Mouse (Mus musculus) MEL (cell line): ENCODE data around the gene Lnx2. TPM values are rescaled to one million over a fixed set of nuclear protein-coding genes. Genes with fewer than 3 reads are reported as not detected.
A peak's percentile ranks its signal among the peaks of the same experiment; 100 is the strongest.

Experiments
- DNase-seq: peaks from one replicate; pipeline ENCODE4 v3.0.0; 2011; ENCODE audit warnings: low read depth, low spot score
- H3K27ac ChIP-seq: 2 replicates; pipeline ENCODE4 v1.5.1; 2012; ENCODE audit warnings: low read depth, mild to moderate bottlenecking, control low read depth, low read length, moderate library complexity; ENCODE audit not compliant: control insufficient read depth
- H3K27me3 ChIP-seq, 2 experiments: fragments of 150-350 bp in 1 of 2; sonication (generic) in 1 of 2; 2 replicates each; pipeline ENCODE4 v1.6.1; 2012; ENCODE audit warnings: low read length in 2 of 2, mild to moderate bottlenecking in 2 of 2, improper control_type of control experiment in 1 of 2, moderate library complexity in 1 of 2; ENCODE audit not compliant: insufficient read depth in 2 of 2, control insufficient read depth in 1 of 2
- H3K36me3 ChIP-seq, 2 experiments: 2 replicates each; pipeline ENCODE4 v1.6.1; 2012 to 2014; ENCODE audit warnings: low read length in 2 of 2, improper control_type of control experiment in 1 of 2, inconsistent platforms in 1 of 2, mild to moderate bottlenecking in 1 of 2; ENCODE audit not compliant: insufficient read depth in 2 of 2, control insufficient read depth in 1 of 2
- H3K4me1 ChIP-seq, 2 experiments: fragments of 150-350 bp in 1 of 2; sonication (generic) in 1 of 2; 2 replicates each; pipeline ENCODE4 v1.6.1; 2012; ENCODE audit warnings: low read length in 2 of 2, improper control_type of control experiment in 1 of 2, mild to moderate bottlenecking in 1 of 2; ENCODE audit not compliant: insufficient read depth in 2 of 2, control insufficient read depth in 1 of 2
- H3K4me3 ChIP-seq, 2 experiments: fragments of 150-350 bp in 1 of 2; sonication (generic) in 1 of 2; 2 replicates each; pipeline ENCODE4 v1.5.1; 2012; ENCODE audit warnings: low read depth in 2 of 2, low read length in 2 of 2, mild to moderate bottlenecking in 2 of 2, moderate library complexity in 2 of 2, control low read depth in 1 of 2, improper control_type of control experiment in 1 of 2; ENCODE audit not compliant: control insufficient read depth in 1 of 2, insufficient read depth in 1 of 2
- H3K79me2 ChIP-seq: 2 replicates; pipeline ENCODE4 v1.6.1; 2012; ENCODE audit warnings: mild to moderate bottlenecking, low read length, moderate library complexity; ENCODE audit not compliant: control insufficient read depth, poor library complexity, insufficient read depth
- H3K9ac ChIP-seq: 2 replicates; pipeline ENCODE4 v1.6.1; 2012; ENCODE audit warnings: low read depth, mild to moderate bottlenecking, control low read depth, low read length, moderate library complexity; ENCODE audit not compliant: control insufficient read depth, poor library complexity, severe bottlenecking
- H3K9me3 ChIP-seq: fragments of 150-350 bp; sonication (generic); replicated peaks from 2 replicates; pipeline ENCODE4 v1.6.1; 2012; ENCODE audit warnings: mild to moderate bottlenecking, low read length, improper control_type of control experiment, moderate library complexity; ENCODE audit not compliant: insufficient read depth
- BHLHE40 ChIP-seq: IDR thresholded peaks from 2 replicates; pipeline ENCODE4 v1.6.1; 2012; ENCODE audit warnings: low read depth, mild to moderate bottlenecking, inconsistent platforms, low read length, improper control_type of control experiment, borderline replicate concordance
- CHD1 ChIP-seq: IDR thresholded peaks from 2 replicates; pipeline ENCODE4 v1.6.1; 2012; ENCODE audit warnings: low read depth, mild to moderate bottlenecking, inconsistent platforms, low read length, improper control_type of control experiment
- CHD2 ChIP-seq: IDR thresholded peaks from 2 replicates; pipeline ENCODE4 v1.6.1; 2011; ENCODE audit warnings: low read length, improper control_type of control experiment
- E2F4 ChIP-seq: IDR thresholded peaks from 2 replicates; pipeline ENCODE4 v1.6.1; 2011; ENCODE audit warnings: low read depth, low read length, improper control_type of control experiment, borderline replicate concordance
- ELF1 ChIP-seq: IDR thresholded peaks from 2 replicates; pipeline ENCODE4 v1.6.1; 2014; ENCODE audit warnings: low read depth, mild to moderate bottlenecking, inconsistent platforms, low read length, improper control_type of control experiment, moderate library complexity
- ETS1 ChIP-seq: IDR thresholded peaks from 2 replicates; pipeline ENCODE4 v1.6.1; 2012; ENCODE audit warnings: low read depth, mild to moderate bottlenecking, inconsistent platforms, low read length, improper control_type of control experiment, moderate library complexity
- GABPA ChIP-seq: IDR thresholded peaks from 2 replicates; pipeline ENCODE4 v1.6.1; 2012; ENCODE audit warnings: low read depth, mild to moderate bottlenecking, inconsistent platforms, low read length, improper control_type of control experiment, moderate library complexity
- GATA1 ChIP-seq: IDR thresholded peaks from 2 replicates; pipeline ENCODE4 v1.6.1; 2011; ENCODE audit warnings: low read depth, low read length, improper control_type of control experiment
- HCFC1 ChIP-seq: IDR thresholded peaks from 2 replicates; pipeline ENCODE4 v1.6.1; 2012; ENCODE audit warnings: low read depth, mild to moderate bottlenecking, inconsistent platforms, low read length, improper control_type of control experiment, moderate library complexity
- MAFK ChIP-seq: IDR thresholded peaks from 2 replicates; pipeline ENCODE4 v1.6.1; 2011; ENCODE audit warnings: low read depth, mild to moderate bottlenecking, low read length, improper control_type of control experiment, borderline replicate concordance
- MAX ChIP-seq: IDR thresholded peaks from 2 replicates; pipeline ENCODE4 v1.6.1; 2011; ENCODE audit warnings: low read length, improper control_type of control experiment
- MAZ ChIP-seq: IDR thresholded peaks from 2 replicates; pipeline ENCODE4 v1.6.1; 2012; ENCODE audit warnings: low read depth, mild to moderate bottlenecking, inconsistent platforms, low read length, improper control_type of control experiment
- MEF2A ChIP-seq: IDR thresholded peaks from 2 replicates; pipeline ENCODE4 v1.6.1; 2014; ENCODE audit warnings: low read depth, mild to moderate bottlenecking, inconsistent platforms, low read length, improper control_type of control experiment; ENCODE audit not compliant: poor library complexity, insufficient replicate concordance, severe bottlenecking; ENCODE audit errors: extremely low read depth
- MXI1 ChIP-seq: IDR thresholded peaks from 2 replicates; pipeline ENCODE4 v1.6.1; 2011; ENCODE audit warnings: mild to moderate bottlenecking, low read depth, low read length, improper control_type of control experiment
- MYB ChIP-seq: IDR thresholded peaks from 2 replicates; pipeline ENCODE4 v1.6.1; 2011; ENCODE audit warnings: mild to moderate bottlenecking, low read depth, low read length, improper control_type of control experiment
- MYC ChIP-seq: IDR thresholded peaks from 2 replicates; pipeline ENCODE4 v1.6.1; 2011; ENCODE audit warnings: low read depth, mild to moderate bottlenecking, low read length, improper control_type of control experiment, moderate library complexity
- POLR2A ChIP-seq, 2 experiments: IDR thresholded peaks; 2 replicates each; pipeline ENCODE4 v1.6.1; 2011 to 2012; ENCODE audit warnings: low read length in 2 of 2, mild to moderate bottlenecking in 2 of 2, control low read depth in 1 of 2, improper control_type of control experiment in 1 of 2, low read depth in 1 of 2, moderate library complexity in 1 of 2; ENCODE audit not compliant: control insufficient read depth in 1 of 2, insufficient read depth in 1 of 2, poor library complexity in 1 of 2
- POLR2AphosphoS2 ChIP-seq: IDR thresholded peaks from 2 replicates; pipeline ENCODE4 v1.6.1; 2011; ENCODE audit warnings: low read length, improper control_type of control experiment
- RAD21 ChIP-seq: IDR thresholded peaks from 2 replicates; pipeline ENCODE4 v1.6.1; 2011; ENCODE audit warnings: mild to moderate bottlenecking, low read depth, low read length, improper control_type of control experiment
- SIN3A ChIP-seq: IDR thresholded peaks from 2 replicates; pipeline ENCODE4 v1.6.1; 2012; ENCODE audit warnings: low read length, improper control_type of control experiment, inconsistent platforms
- TAL1 ChIP-seq: IDR thresholded peaks from 2 replicates; pipeline ENCODE4 v1.6.1; 2012; ENCODE audit warnings: mild to moderate bottlenecking, inconsistent platforms, low read length, moderate library complexity, mixed read lengths
- TCF12 ChIP-seq: IDR thresholded peaks from 2 replicates; pipeline ENCODE4 v1.6.1; 2014; ENCODE audit warnings: low read depth, mild to moderate bottlenecking, inconsistent platforms, low read length, improper control_type of control experiment, moderate library complexity
- UBTF ChIP-seq: IDR thresholded peaks from 2 replicates; pipeline ENCODE4 v1.6.1; 2012; ENCODE audit warnings: low read depth, mild to moderate bottlenecking, inconsistent platforms, low read length, improper control_type of control experiment, moderate library complexity, borderline replicate concordance; ENCODE audit not compliant: insufficient read depth
- USF2 ChIP-seq, 2 experiments: IDR thresholded peaks; 2 replicates each; pipeline ENCODE4 v1.6.1; 2011 to 2012; ENCODE audit warnings: improper control_type of control experiment in 2 of 2, low read length in 2 of 2, borderline replicate concordance in 1 of 2, inconsistent platforms in 1 of 2, low read depth in 1 of 2, mild to moderate bottlenecking in 1 of 2; ENCODE audit not compliant: insufficient read depth in 1 of 2
- ZNF384 ChIP-seq: IDR thresholded peaks from 2 replicates; pipeline ENCODE4 v1.6.1; 2012; ENCODE audit warnings: low read depth, mild to moderate bottlenecking, inconsistent platforms, low read length, improper control_type of control experiment
- polyA plus RNA-seq, 2 experiments: library from polyadenylated mRNA; stranded (reverse) in 1 of 2; unstranded in 1 of 2; fragments of >175 nt in 1 of 2; fragments of >200 nt in 1 of 2; gene quantifications; 2 replicates each; pipeline versions ENCODE4 v1.2.1 to v1.2.4; 2012; ENCODE audit warnings: low replicate concordance in 2 of 2, low read depth in 1 of 2; ENCODE audit not compliant: insufficient read length in 2 of 2, insufficient read depth in 1 of 2, missing spikeins in 1 of 2
- total RNA-seq: library from RNA; depleted of rRNA; stranded (reverse); fragments of 300-350 nt; gene quantifications from 2 replicates; pipeline ENCODE4 v1.2.3, GENCODE M21; 2012

Gene Lnx2
- total and polyA plus RNA-seq, 3 experiments = 22.0 to 26.1 TPM; not detected in 1

GRCm38 (mm10) chr5:147078110-147078900 is 1.9 kb upstream of the Lnx2 start:
- Histone ChIP-seq H3K27ac (peak overlapping the region; percentile 68), H3K4me1 (peaks cover 8 to 18% of the 10 kb centered on the region in 2 experiments; a peak in 3 of 4 replicates), H3K9ac (peak overlapping the region; percentile 93)

GRCm38 (mm10) chr5:147077305-147078034 is 1.1 kb upstream of the Lnx2 start:
- DNase-seq = peak; percentile 94
- Histone ChIP-seq H3K9ac (peak overlapping the region; percentile 93), H3K27me3 (no peaks in the 10 kb centered on the region), H3K36me3 (peaks cover 16 to 34% of the 10 kb centered on the region in 2 experiments), H3K4me1 (peaks cover 8 to 22% of the 10 kb centered on the region in 2 experiments; a peak in 3 of 4 replicates), H3K27ac (peak overlapping the region; percentile 68), H3K9me3 (no peaks in the 10 kb centered on the region), H3K79me2 (peaks cover 74% of the 10 kb centered on the region), H3K4me3 (peak overlapping the region; percentile 94 to 98)
- TF ChIP-seq HCFC1 (peak; percentile 80), BHLHE40 (no peak), ZNF384 (no peak), ELF1 (peak; percentile 78), MYC (peak; percentile 58; the same call in 1 of the 2 replicates), GATA1 (no peak), MAFK (no peak), SIN3A (peak; percentile 79), MAZ (0 out of 2 replicates have a peak, but pooled peaks have one; percentile 20), UBTF (no peak), CHD2 (no peak), TAL1 (no peak), MAX (peak; percentile 26), GABPA (no peak), USF2 (IDR thresholded peaks at IDR 0.05; ENCODE audit: borderline replicate concordance in 1 of 2, insufficient read depth in 1 of 2, low read depth in 1 of 2, low read length in 2 of 2) (no peak), E2F4 (no peak), RAD21 (no peak), MEF2A (no peak), ETS1 (peak; percentile 18; the same call in 1 of the 2 replicates), TCF12 (peak; percentile 38; the same call in 1 of the 2 replicates), MYB (no peak), POLR2AphosphoS2 (peak; percentile 82)

More at GRCm38 (mm10) chr5:147078110-147078900, 1.9 kb upstream of the Lnx2 start:
- no peaks in the 10 kb centered on the region for H3K9me3 ChIP-seq
- DNase-seq = peak; percentile 52
- H3K79me2 ChIP-seq = peaks cover 68% of the 10 kb centered on the region
- peak; percentile 55 for TF ChIP-seq ZNF384
- peak; percentile 82; the same call in 1 of the 2 replicates for TF ChIP-seq MXI1
- 0 out of 2 replicates have a peak, but pooled peaks have one; percentile 18 for TF ChIP-seq MYC
- TF ChIP-seq ELF1 = peak; percentile 51; the same call in 1 of the 2 replicates
- no peak for TF ChIP-seq BHLHE40
- TF ChIP-seq MAX = 0 out of 2 replicates have a peak, but pooled peaks have one; percentile 62
- peak; percentile 66; the same call in 1 of the 2 replicates for TF ChIP-seq SIN3A
- peak; percentile 96; the same call in 1 of the 2 replicates for TF ChIP-seq CHD1
- no peak for TF ChIP-seq UBTF
- TF ChIP-seq TAL1 = no peak
- TF ChIP-seq POLR2A (IDR thresholded peaks at IDR 0.05; ENCODE audit: control insufficient read depth in 1 of 2, insufficient read depth in 1 of 2, low read depth in 1 of 2, low read length in 2 of 2, poor library complexity in 1 of 2) = no peak
- no peak for TF ChIP-seq RAD21
- H3K36me3 ChIP-seq = peaks cover 18 to 34% of the 10 kb centered on the region in 2 experiments
- no peaks in the 10 kb centered on the region for H3K27me3 ChIP-seq
- peak overlapping the region; percentile 94 to 98 for H3K4me3 ChIP-seq
